Mouse (Mus musculus) intestine, embryonic 16.5 days (tissue): ENCODE results near the gene Ttbk2. TPM values are rescaled to one million over a fixed set of nuclear protein-coding genes. Genes with fewer than 3 reads are reported as not detected.

Experiments used
- ATAC-seq: fragments of 200-750 bp; cut with Nextera tagmentation; 2 replicates; pipeline ENCODE4 v1.8.0; 2017; ENCODE audit warnings: moderate TSS enrichment, moderate library complexity
- H3K27ac ChIP-seq: fragments of 300-500 bp; sonication (generic); 2 replicates; pipeline ENCODE4 v1.5.1; 2014; ENCODE audit warnings: mild to moderate bottlenecking, low read length
- H3K27me3 ChIP-seq: fragments of 300-500 bp; sonication (generic); replicated peaks from 2 replicates; pipeline ENCODE4 v1.6.1; 2014; ENCODE audit warnings: low read length, control low read depth, mixed read lengths; ENCODE audit not compliant: control insufficient read depth, insufficient read depth
- H3K36me3 ChIP-seq: fragments of 300-500 bp; sonication (generic); 2 replicates; pipeline ENCODE4 v1.6.1; 2014; ENCODE audit warnings: low read length, control low read depth; ENCODE audit not compliant: control insufficient read depth, insufficient read depth
- H3K4me1 ChIP-seq: fragments of 300-500 bp; sonication (generic); 2 replicates; pipeline ENCODE4 v1.6.1; 2014; ENCODE audit warnings: low read length, control low read depth, mixed read lengths; ENCODE audit not compliant: control insufficient read depth, insufficient read depth
- H3K4me2 ChIP-seq: fragments of 300-500 bp; sonication (generic); 2 replicates; pipeline ENCODE4 v1.6.1; 2014; ENCODE audit warnings: low read depth, low read length, control low read depth
- H3K4me3 ChIP-seq: fragments of 300-500 bp; sonication (generic); 2 replicates; pipeline ENCODE4 v1.5.1; 2014; ENCODE audit warnings: mild to moderate bottlenecking, low read length
- H3K9ac ChIP-seq: fragments of 300-500 bp; sonication (generic); 2 replicates; pipeline ENCODE4 v1.6.1; 2014; ENCODE audit warnings: low read depth, low read length
- H3K9me3 ChIP-seq: fragments of 300-500 bp; sonication (generic); 2 replicates; pipeline ENCODE4 v1.6.1; 2016; ENCODE audit warnings: low read length, control low read depth; ENCODE audit not compliant: control insufficient read depth
- WGBS: fragments of 180-500 bp; shearing (Covaris S2); extraction: QIAGEN DNeasy Blood & Tissue Kit; methylation state at CpG from one replicate; pipeline ENCODE4 v1.1.7; 2014; 5-methylcytosine and 5-hydroxymethylcytosine counted together
- polyA plus RNA-seq: library from polyadenylated mRNA; unstranded; fragments of >200 nt; fragmentation: Nextera tagmentation; extraction: Ambion mirVana; gene quantifications from 2 replicates; pipeline ENCODE4 v1.2.1, GENCODE M21; 2015

Gene Ttbk2
- polyA plus RNA-seq, 1 experiment from 2014 or later: 1.4 TPM

DNA sequence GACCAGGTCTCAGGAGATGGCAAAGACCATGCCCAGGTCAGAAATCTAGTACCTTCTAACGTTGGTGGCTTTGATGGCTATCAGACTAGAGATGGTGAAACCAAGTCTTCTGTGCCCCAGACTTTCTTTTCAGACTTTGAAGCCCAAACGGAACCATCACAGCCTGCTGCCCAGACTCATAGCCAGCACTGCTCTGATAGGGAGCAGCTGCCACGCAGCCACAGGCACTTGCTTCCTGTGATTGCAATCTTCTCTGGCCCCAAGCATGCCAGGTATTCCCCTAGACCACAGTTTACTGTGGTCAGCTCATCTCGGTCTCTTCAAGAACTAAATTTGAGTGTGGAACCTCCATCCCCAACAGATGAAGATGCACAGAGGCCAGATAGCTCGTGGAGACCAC, 147.7 kb downstream of the Ttbk2 start:
- WGBS: 76% methylated on average over 5 of the region's 5 CpGs
- Histone ChIP-seq H3K36me3 (no peaks in the 10 kb centered on the region), H3K27ac (no peak overlapping the region), H3K9me3 (no peaks in the 10 kb centered on the region), H3K27me3 (no peaks in the 10 kb centered on the region), H3K4me1 (no peaks in the 10 kb centered on the region), H3K9ac (no peak overlapping the region), H3K4me2 (no peak overlapping the region), H3K4me3 (no peak overlapping the region)
- no peak for ATAC-seq

DNA sequence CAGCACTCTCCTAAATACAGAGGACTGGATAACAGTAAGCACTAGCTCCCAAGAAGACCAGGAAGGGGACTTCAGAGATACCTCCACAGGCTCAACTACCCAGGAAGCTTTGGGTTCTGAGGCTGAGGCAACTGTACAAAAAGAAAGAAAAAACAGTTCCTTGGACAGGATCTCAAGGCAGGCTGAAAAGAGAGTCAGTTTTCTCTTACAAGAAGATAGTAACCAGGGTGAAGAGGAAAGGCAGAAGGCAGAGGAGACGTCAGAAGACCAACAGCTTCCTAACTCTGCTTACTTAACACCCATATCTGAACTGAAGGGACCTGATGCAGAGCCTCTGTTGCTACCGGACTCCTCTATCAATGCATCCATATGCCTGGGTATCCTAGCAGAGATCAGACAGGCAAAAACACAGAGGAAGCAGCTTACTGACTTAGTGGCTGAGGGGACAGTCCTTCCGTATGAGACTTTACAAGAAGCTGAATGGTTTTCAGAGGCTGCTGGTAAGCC, 150.0 kb downstream of the Ttbk2 start:
- Histone ChIP-seq H3K36me3 (no peaks in the 10 kb centered on the region), H3K27ac (no peak overlapping the region), H3K4me1 (no peaks in the 10 kb centered on the region), H3K4me3 (no peak overlapping the region), H3K27me3 (no peaks in the 10 kb centered on the region), H3K4me2 (no peak overlapping the region), H3K9me3 (no peaks in the 10 kb centered on the region), H3K9ac (no peak overlapping the region)
- WGBS: 82% methylated on average over 3 of the region's 3 CpGs
- ATAC-seq: no peak

GRCm38 (mm10) chr2:120697767-120698166, 152.6 kb downstream of the Ttbk2 start:
- no peaks in the 10 kb centered on the region for H3K27me3 ChIP-seq
- H3K4me3 ChIP-seq: no peak overlapping the region
- H3K4me1 ChIP-seq: no peaks in the 10 kb centered on the region
- H3K27ac ChIP-seq: no peak overlapping the region
- ATAC-seq: no peak
- H3K36me3 ChIP-seq: no peaks in the 10 kb centered on the region
- no peaks in the 10 kb centered on the region for H3K9me3 ChIP-seq
- 84% methylated on average over 5 of the region's 5 CpGs for WGBS
- no peak overlapping the region for H3K4me2 ChIP-seq
- H3K9ac ChIP-seq: no peak overlapping the region

Other genes starting within 250 kb of the Ttbk2 start
- gene Haus2, start 241.2 kb downstream of the Ttbk2 start, polyA plus RNA-seq: 16.9 and 20.6 TPM in 2 replicates
- 19.5 and 22.4 TPM in 2 replicates for gene Lrrc57, start 241.1 kb downstream of the Ttbk2 start, polyA plus RNA-seq
- 2.5 and 3.3 TPM in 2 replicates for gene Stard9, start 221.5 kb downstream of the Ttbk2 start, polyA plus RNA-seq
- gene Cdan1, start 476 bp downstream of the Ttbk2 start, polyA plus RNA-seq: 3.6 and 4.1 TPM in 2 replicates
- 15.4 and 16.2 TPM in 2 replicates for gene Ubr1, start 120.1 kb upstream of the Ttbk2 start, polyA plus RNA-seq
- gene Tmem62, start 126.4 kb upstream of the Ttbk2 start, polyA plus RNA-seq: 4.1 and 4.3 TPM in 2 replicates
- gene Ccndbp1, start 157.8 kb upstream of the Ttbk2 start, polyA plus RNA-seq: 34.5 and 34.6 TPM in 2 replicates
- gene Epb42, start 186.5 kb upstream of the Ttbk2 start, polyA plus RNA-seq: 1.5 and 3.4 TPM in 2 replicates
- gene Tgm5, start 235.2 kb upstream of the Ttbk2 start, polyA plus RNA-seq: not detected in 2 replicates